Comparison of ENCODE assay signal across 16 mouse cellular contexts in genomic region chr3:60292142-60292541, GRCm38 (mm10).
A peak's percentile ranks its signal among the peaks of the same experiment; 100 is the strongest.
DNase-seq lines count a peak whose midpoint lies in the region; ATAC-seq lines count a peak whose summit lies in the region.
"Had no signal": no experiment of that assay in that cellular context is flagged by ENCODE, and none has a peak within 500 bp of the region (broad histone marks: within the 10 kb centered on the region; RNA-seq: fewer than 3 reads in every experiment).

No protein-coding gene starts in this region.

- no peaks in the 10 kb centered on the region for H3K27me3 ChIP-seq in hindbrain, embryonic 15.5 days
- no peaks in the 10 kb centered on the region for H3K27me3 ChIP-seq in hindbrain, embryonic 12.5 days
- no peaks in the 10 kb centered on the region for H3K27me3 ChIP-seq in forebrain, embryonic 16.5 days (replicated peaks; ENCODE audit: control insufficient read depth, insufficient read depth, low read length)
- no peaks in the 10 kb centered on the region for H3K27me3 ChIP-seq in neural tube, embryonic 14.5 days (ENCODE audit: control insufficient read depth, insufficient read depth, low read length)
- no peaks in the 10 kb centered on the region for H3K27me3 ChIP-seq in liver, embryonic 12.5 days (replicated peaks)
- H3K27me3 ChIP-seq: CH12.LX; embryonic facial prominence, embryonic 15.5 days; heart, embryonic 15.5 days; megakaryocyte, embryonic 14.5 days had no signal

- WGBS in hindbrain, embryonic 15.5 days: 77% methylated on average over 2 of the region's 2 CpGs
- 82% methylated on average over 2 of the region's 2 CpGs for WGBS in hindbrain, embryonic 12.5 days
- 81% methylated on average over 2 of the region's 2 CpGs for WGBS in forebrain, embryonic 16.5 days
- WGBS in neural tube, embryonic 14.5 days: 90% methylated on average over 2 of the region's 2 CpGs
- WGBS in liver, embryonic 12.5 days (ENCODE audit: insufficient replicate concordance): 80% methylated on average over 2 of the region's 2 CpGs

- peak; percentile 51 for DNase-seq in left cerebral cortex, adult 11 months (ENCODE audit: low spot score)
- DNase-seq in thymus, postnatal 36 days: no peak
- DNase-seq: adrenal gland, postnatal 10 days; gastrocnemius, postnatal 10 days; liver, postnatal 0 days; thymus, postnatal 25 days had no signal

- ATAC-seq in hindbrain, embryonic 15.5 days (ENCODE audit: low FRiP score, low read depth): peak; percentile 86
- no peak for ATAC-seq in hindbrain, embryonic 12.5 days (ENCODE audit: low FRiP score)
- peak; percentile 87 for ATAC-seq in forebrain, embryonic 16.5 days
- peak; percentile 71; the same call in 1 of the 2 replicates for ATAC-seq in neural tube, embryonic 14.5 days (ENCODE audit: low read depth)
- no peak for ATAC-seq in liver, embryonic 12.5 days
- ATAC-seq: liver, postnatal 0 days had no signal

- H3K36me3 ChIP-seq in hindbrain, embryonic 15.5 days: no peaks in the 10 kb centered on the region
- no peaks in the 10 kb centered on the region for H3K36me3 ChIP-seq in hindbrain, embryonic 12.5 days
- no peaks in the 10 kb centered on the region for H3K36me3 ChIP-seq in forebrain, embryonic 16.5 days (ENCODE audit: control insufficient read depth, insufficient read depth)
- no peaks in the 10 kb centered on the region for H3K36me3 ChIP-seq in neural tube, embryonic 14.5 days (ENCODE audit: control insufficient read depth, insufficient read depth, low read length)
- no peaks in the 10 kb centered on the region for H3K36me3 ChIP-seq in liver, embryonic 12.5 days
- H3K36me3 ChIP-seq: embryonic facial prominence, embryonic 15.5 days; heart, embryonic 15.5 days; limb, embryonic 10.5 days had no signal

- H3K4me2 ChIP-seq in hindbrain, embryonic 15.5 days: no peak overlapping the region
- no peak overlapping the region for H3K4me2 ChIP-seq in hindbrain, embryonic 12.5 days (replicated peaks)
- H3K4me2 ChIP-seq in forebrain, embryonic 16.5 days (ENCODE audit: low read length): no peak overlapping the region
- H3K4me2 ChIP-seq in neural tube, embryonic 14.5 days (ENCODE audit: low read depth, low read length): no peak overlapping the region
- H3K4me2 ChIP-seq in liver, embryonic 12.5 days: no peak overlapping the region
- H3K4me2 ChIP-seq: embryonic facial prominence, embryonic 15.5 days; heart, embryonic 15.5 days had no signal

- H3K4me3 ChIP-seq in hindbrain, embryonic 15.5 days: no peak overlapping the region
- H3K4me3 ChIP-seq in hindbrain, embryonic 12.5 days: no peak overlapping the region
- H3K4me3 ChIP-seq in forebrain, embryonic 16.5 days (replicated peaks; ENCODE audit: low read length): no peak overlapping the region
- no peak overlapping the region for H3K4me3 ChIP-seq in neural tube, embryonic 14.5 days (ENCODE audit: low read depth, low read length)
- no peak overlapping the region for H3K4me3 ChIP-seq in liver, embryonic 12.5 days
- H3K4me3 ChIP-seq: embryonic facial prominence, embryonic 15.5 days; heart, embryonic 15.5 days; limb, embryonic 10.5 days; megakaryocyte, embryonic 14.5 days had no signal

- H3K9ac ChIP-seq in hindbrain, embryonic 15.5 days: no peak overlapping the region
- no peak overlapping the region for H3K9ac ChIP-seq in hindbrain, embryonic 12.5 days
- no peak overlapping the region for H3K9ac ChIP-seq in forebrain, embryonic 16.5 days (replicated peaks; ENCODE audit: low read depth, low read length)
- no peak overlapping the region for H3K9ac ChIP-seq in neural tube, embryonic 14.5 days (replicated peaks; ENCODE audit: low read depth, low read length)
- H3K9ac ChIP-seq in liver, embryonic 12.5 days: no peak overlapping the region
- H3K9ac ChIP-seq: embryonic facial prominence, embryonic 15.5 days; heart, embryonic 15.5 days; liver, postnatal 0 days had no signal

- H3K4me1 ChIP-seq in hindbrain, embryonic 15.5 days (replicated peaks): no peaks in the 10 kb centered on the region
- no peaks in the 10 kb centered on the region for H3K4me1 ChIP-seq in hindbrain, embryonic 12.5 days
- no peaks in the 10 kb centered on the region for H3K4me1 ChIP-seq in forebrain, embryonic 16.5 days (replicated peaks; ENCODE audit: control insufficient read depth, insufficient read depth, low read length)
- H3K4me1 ChIP-seq in neural tube, embryonic 14.5 days (ENCODE audit: control insufficient read depth, insufficient read depth, low read length): no peaks in the 10 kb centered on the region
- no peaks in the 10 kb centered on the region for H3K4me1 ChIP-seq in liver, embryonic 12.5 days
- H3K4me1 ChIP-seq: embryonic facial prominence, embryonic 15.5 days; heart, embryonic 15.5 days; limb, embryonic 10.5 days; megakaryocyte, embryonic 14.5 days had no signal

- H3K27ac ChIP-seq in hindbrain, embryonic 15.5 days (replicated peaks): no peak overlapping the region
- H3K27ac ChIP-seq in hindbrain, embryonic 12.5 days: no peak overlapping the region
- no peak overlapping the region for H3K27ac ChIP-seq in forebrain, embryonic 16.5 days (ENCODE audit: low read length)
- H3K27ac ChIP-seq in neural tube, embryonic 14.5 days (ENCODE audit: low read depth, low read length): no peak overlapping the region
- H3K27ac ChIP-seq in liver, embryonic 12.5 days: no peak overlapping the region
- H3K27ac ChIP-seq: embryonic facial prominence, embryonic 15.5 days; heart, embryonic 15.5 days; limb, embryonic 10.5 days had no signal

- H3K9me3 ChIP-seq in hindbrain, embryonic 15.5 days: no peaks in the 10 kb centered on the region
- no peaks in the 10 kb centered on the region for H3K9me3 ChIP-seq in hindbrain, embryonic 12.5 days (replicated peaks)
- no peaks in the 10 kb centered on the region for H3K9me3 ChIP-seq in forebrain, embryonic 16.5 days (ENCODE audit: control insufficient read depth, low read length)
- no peaks in the 10 kb centered on the region for H3K9me3 ChIP-seq in neural tube, embryonic 14.5 days (ENCODE audit: control insufficient read depth, low read length)
- H3K9me3 ChIP-seq in liver, embryonic 12.5 days (replicated peaks): no peaks in the 10 kb centered on the region
- H3K9me3 ChIP-seq: embryonic facial prominence, embryonic 15.5 days; heart, embryonic 15.5 days; limb, embryonic 10.5 days; megakaryocyte, embryonic 14.5 days had no signal

Comparison
In these comparisons a context has a peak if more than half of its experiments do, and no peak if none do; other contexts are left out.
1. ATAC-seq: peak in hindbrain, embryonic 15.5 days (single experiment), forebrain, embryonic 16.5 days (single experiment) and neural tube, embryonic 14.5 days (single experiment); none in hindbrain, embryonic 12.5 days (single experiment) and liver, embryonic 12.5 days (single experiment).